Mouse (Mus musculus): ENCODE data around the gene Slc2a12.

Slc2a12 gene

DNA sequence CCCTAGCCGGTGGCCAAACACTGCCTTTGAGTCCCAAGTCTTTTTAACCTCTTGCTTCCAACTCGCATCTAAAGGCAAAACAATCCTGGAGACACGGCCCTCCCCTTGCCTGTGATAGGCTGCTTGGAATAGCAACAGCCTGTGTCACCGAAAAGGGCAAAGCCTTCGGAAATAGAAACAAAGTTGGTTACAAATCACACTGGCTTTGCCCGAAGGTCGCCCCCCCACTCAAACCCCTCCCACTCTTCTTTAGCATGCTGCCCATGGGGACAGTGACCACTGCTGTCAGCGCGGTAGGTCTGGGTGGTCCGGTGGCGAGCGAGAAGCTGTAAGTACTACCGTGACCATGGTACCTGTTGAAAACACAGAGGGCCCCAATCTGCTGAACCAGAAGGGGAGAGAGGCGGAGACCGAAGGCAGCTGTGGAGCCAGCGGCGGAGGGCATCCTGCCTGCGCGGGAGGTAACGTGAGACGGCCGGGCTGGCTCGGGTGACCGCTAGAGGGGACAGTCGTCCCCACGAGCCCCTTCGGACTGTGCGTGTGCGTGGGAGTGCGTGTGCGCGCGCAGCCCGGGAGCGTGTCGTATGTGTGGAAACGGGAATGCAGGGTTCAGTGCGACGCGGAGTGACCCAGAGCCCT is at the start of gene Slc2a12:
Slc2a12 (plus strand) TSS at position 159 of the 639 bp plus-strand sequence.
- peak; percentile 5 for DNase-seq (ENCODE audit: low read depth)

DNA sequence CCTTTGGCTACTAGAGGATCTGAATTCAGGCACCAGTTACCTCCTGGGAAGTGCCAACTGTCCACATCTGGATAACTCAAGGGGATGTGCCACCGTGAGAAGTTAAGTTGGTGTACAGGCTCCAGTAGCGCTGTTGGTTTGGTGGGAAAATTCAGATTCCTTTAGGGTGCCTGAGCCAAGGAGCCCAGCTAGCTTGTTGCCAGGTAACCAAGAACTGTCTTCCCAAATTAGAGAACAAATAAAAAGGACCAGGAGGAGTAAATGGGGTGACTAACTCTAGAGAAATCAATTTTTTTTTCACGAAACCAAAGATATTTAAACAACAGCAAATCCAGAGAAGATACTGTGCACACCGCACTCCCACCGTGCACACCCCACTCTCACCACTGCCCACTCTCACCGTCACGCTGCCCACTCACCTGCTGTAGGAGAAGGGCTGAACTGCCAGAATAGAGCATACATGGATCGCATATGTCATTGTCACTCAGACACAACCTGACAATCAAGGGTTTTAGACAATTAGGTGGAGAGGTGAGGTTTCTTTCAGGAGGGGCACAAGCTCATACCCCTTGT is 45.8 kb upstream of the Slc2a12 start:
- no peak for DNase-seq (ENCODE audit: low read depth)

DNA sequence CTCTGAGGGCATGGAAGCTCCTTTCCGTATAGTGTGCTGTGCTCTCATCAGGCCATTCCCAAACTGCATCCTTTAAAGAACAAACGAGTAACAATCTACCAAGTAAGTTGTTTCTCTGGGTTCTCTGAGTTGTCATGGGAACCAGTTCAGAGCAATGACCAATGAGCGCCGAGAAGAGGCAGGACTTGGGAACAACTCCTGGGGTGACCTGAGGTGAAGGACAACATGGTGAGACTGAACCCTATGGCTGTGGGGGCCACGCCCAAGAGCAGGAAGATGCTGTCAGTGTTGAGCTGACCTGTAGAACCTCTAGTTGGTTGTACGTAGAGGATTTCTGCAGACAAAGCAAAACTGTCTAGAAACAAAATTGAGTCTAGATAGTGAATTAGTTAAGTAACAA is 43.8 kb upstream of the Slc2a12 start:
- DNase-seq (ENCODE audit: low read depth), result no peak

DNA sequence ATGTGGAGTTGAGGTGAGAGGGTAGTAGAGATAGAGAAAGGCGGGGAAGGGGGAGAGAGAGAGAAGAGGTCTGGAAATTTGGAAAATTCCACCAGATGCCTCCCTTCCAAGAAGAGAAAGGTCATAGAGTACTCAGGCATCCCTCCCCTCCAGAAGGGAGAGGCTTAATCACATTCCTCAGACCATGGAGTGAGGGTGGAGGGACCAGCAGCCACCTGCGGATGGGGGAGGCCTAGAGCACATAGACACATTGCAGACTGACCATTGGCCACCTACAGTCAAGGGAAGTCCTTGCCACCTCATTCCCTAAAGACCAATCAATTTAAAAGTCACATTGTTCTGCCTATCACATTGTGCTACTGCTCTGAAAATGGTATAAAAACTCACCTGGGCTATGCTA is 40.0 kb upstream of the Slc2a12 start:
- DNase-seq (ENCODE audit: low read depth), result no peak

DNA sequence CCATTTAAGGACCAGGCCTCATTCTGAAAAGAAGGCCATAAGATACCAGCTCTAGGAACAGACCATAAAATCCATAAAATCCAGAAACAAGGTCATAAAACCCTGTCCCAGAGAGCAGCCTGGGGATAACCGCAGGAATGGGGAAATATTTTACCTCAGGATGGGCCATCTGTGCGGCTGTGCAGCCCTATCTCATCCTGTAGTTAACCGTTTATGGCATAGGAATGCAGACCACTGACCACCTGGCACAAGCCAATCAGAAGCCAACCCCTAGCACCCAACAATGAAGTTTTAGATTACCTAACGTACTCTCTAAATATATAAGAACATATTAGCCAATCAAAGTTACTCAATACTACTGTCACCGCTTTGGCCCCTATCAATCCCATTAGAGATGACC is 36.5 kb upstream of the Slc2a12 start:
- DNase-seq (ENCODE audit: low read depth), result no peak

DNA sequence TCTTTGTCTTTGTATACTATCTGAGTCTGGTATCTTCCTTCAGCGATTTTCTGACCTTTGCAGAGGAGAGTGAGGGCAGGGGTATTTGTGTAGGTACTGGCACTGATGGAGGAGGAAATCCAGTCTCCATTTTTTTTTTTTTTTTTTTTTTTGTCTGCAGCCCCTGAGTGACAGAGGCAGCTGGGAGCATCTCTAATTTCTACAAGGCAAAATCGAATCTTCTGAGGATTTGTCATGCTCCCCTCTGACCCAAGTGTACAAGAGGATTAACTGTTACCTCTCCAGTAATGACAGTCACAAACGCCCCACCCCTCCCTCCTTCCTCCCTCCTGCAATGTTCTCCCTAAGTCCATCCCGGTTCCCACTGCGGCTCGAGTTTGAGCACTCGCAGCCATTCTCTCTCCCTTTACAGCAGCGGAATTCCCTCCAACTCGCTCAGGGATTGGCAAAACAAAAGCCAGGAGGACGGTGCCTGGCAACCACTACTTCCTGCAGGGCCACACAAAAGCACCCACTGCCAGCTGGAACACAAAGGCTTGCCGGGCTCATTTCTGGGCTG is 35.9 kb upstream of the Slc2a12 start:
- no peak for DNase-seq (ENCODE audit: low read depth)

DNA sequence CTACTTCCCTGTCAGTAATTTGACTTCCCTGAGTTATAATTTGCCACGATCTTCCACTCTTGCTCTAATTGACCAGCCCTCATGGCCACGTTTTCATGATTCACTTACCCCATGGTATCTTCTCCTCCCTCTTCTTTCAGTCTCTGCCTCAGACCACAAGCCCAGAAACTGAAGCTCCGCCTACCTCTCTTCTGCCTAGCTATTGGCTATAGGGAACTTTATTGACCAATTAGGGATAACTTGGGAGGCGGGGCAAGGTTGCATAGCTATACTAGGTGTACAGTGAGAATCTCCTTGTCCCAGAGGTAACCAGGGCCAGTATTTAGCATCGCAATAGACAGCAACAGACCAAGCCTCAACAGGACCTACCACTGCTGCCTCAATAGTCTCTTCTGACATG is 31.5 kb upstream of the Slc2a12 start:
- no peak for DNase-seq (ENCODE audit: low read depth)

DNA sequence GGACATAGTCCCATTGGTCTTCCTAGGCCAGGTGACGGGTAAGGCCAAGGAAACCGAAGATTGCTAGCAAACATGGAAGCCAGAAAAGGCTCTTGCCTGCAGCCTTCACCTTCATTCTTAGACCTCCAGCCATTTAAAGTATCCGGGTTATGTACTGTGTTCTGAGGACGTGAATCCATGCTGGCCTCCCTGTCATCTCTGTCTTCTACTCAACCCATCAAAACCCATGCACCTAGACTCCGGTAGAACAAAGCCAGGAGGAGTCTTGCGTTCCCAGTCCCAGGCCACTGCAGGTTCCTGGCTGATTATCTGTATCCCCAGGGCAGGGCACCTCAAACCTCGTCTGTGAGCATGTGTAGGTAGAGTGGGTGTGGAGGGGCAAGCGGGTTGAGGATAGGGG is 30.3 kb upstream of the Slc2a12 start:
- no peak for DNase-seq (ENCODE audit: low read depth)

DNA sequence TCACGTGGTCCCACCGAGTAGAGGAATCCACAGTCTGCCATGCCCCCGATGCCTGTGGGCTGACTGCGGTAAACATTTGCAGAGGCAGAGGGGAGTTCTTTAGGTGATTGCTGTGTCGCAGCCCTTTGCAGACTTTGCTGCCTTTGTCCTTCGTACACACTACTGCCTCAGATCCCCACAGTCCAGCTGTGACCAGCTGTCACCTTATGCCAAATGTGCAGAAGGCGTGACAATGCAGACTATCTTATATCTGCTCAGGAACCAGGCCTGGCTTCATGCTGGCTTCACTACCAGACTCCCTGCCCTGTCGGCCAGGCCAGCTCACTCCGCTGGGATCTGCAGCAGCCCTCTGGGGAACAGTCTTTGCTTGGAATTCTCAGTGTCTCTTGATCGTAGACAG is 29.5 kb upstream of the Slc2a12 start:
- DNase-seq (ENCODE audit: low read depth), result no peak

DNA sequence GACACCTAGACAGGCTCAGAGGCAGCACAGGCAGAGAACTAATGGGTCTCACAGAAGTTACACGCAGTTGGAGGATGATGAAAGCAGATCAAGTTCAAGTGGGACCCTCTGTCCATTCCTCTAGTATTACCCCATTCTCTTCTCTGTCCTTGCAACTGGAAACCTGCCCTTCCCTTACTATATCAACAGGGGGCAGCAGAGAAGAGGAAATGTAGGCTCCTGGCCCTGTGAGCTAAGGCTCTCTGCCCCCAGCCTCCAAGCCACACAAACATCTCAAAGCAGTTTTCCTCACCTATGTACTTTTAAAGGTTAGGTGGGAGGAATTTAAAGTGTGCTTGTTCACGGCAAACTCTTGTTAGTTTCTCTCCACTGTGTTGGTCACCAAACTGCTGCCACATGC is 26.0 kb upstream of the Slc2a12 start:
- DNase-seq (ENCODE audit: low read depth), result peak; percentile 1

DNA sequence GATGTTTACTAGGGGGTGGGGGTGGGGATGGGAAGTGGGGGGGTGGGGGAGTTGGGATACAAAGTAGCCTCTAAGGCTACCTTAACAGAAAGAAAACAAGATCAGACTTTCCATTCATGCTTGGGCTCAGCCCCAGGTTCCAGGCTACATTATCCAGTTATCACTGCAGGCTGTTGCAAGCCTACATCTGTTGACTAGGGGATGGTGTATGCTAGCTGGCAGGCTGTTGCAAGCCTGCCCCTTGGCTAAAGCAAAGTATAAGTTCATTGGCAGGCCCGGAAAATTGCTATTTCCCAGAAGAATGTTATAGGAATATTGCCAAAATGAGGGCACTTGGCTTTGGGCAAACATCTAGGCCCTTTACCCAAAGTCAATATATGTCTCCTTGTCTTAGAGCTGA is 16.0 kb upstream of the Slc2a12 start:
- DNase-seq (ENCODE audit: low read depth), result no peak

DNA sequence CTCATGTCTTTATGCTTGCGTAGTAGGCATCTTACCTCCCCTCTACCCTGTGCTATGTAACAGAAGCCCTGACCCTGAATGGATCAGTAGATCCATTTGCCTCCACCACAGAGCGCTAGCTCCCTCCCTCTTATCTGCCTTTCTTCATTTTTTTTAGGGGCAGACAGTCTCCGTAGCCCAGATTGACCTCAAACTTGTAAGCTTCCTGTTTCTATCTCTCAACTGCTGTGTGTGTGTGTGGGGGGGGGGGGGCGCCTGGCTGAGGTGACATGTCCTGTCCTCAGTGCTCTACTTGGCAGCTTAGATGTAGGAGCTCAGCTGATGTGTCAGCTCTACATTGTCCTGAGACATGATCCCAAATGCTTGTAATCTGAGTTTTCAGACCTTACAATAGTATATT is 13.7 kb upstream of the Slc2a12 start:
- no peak for DNase-seq (ENCODE audit: low read depth)

DNA sequence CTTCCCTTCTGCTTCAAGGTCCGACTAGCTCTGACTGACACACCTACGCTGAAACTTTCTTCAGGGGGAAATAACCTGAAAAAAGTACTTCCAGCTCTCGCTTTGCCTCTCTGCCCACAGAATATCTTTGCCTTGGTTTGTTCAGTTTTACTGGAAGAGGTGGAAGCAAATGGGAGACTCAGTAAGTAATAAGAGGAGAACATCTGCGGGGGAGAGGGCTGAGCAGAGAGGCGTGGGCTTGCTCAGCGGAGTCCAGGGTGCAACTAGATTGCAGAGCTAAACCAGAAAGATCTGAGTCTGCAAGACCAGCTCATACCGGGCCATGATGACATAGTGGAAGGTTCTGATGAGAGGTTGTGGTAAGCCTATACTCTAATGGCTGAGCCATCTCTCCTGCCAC is 13.3 kb upstream of the Slc2a12 start:
- DNase-seq (ENCODE audit: low read depth), result no peak

DNA sequence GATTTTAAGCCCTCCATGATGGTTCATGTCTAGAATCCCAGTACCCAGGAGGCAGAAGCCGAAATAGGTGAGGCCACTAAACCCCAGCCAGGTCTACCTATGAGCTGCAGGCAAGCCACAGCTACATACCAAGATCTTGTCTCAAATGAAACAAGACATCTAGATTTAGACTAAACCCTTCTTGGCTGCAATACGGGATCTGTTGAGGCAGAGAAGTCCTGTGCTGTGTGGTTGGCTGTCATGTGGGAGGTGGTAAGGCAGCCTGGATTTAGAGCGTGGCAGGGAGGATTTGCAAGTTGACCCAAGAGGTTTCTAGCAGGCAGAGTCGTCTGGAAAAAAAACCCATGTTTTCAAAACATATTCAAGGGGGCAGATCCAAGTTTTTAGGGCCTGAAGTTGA is 12.9 kb upstream of the Slc2a12 start:
- no peak for DNase-seq (ENCODE audit: low read depth)

DNA sequence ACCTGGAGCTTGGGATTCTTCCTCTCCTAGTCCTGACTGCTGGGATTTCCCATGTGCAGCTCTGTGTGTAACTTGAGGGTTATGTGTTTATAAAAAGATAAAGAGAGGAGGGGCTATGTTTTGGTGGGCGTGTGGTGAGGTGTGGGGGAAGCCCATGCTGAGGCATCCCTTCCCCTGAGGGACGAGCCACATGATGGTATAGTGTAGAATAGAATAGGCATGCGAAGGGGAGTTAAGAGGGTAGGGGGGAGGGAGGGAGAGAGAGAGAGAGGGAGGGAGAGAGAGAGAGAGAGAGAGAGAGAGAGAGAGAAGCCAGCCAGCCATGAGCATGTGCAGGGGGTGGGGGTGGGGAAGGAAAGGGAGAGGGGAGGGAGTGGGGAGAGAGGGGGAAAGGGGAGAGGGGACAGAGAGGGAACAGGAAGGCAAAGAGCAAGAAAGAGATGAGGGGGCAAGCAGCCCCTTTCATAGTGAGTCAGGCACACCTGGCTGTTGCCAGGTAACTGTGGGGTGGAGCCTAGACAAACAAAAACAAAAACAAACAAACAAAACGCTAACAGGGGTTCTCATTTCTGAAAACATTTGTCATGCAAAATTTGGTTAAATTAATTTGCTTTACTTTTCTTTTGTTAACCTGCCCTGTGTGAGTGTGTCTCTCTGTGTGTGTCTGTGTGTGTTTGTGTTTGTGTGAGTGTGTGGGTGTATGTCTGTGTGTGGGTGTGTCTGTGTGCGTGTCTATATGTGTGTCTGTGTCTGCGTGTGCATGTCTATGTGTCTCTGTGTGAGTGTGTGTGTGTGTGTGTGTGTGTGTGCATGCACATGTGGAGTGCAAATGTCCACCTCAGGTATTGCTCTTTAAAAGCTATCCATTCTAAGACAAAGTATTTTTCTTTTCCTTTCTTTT is 11.2 kb upstream of the Slc2a12 start:
- no peak for DNase-seq (ENCODE audit: low read depth)

DNA sequence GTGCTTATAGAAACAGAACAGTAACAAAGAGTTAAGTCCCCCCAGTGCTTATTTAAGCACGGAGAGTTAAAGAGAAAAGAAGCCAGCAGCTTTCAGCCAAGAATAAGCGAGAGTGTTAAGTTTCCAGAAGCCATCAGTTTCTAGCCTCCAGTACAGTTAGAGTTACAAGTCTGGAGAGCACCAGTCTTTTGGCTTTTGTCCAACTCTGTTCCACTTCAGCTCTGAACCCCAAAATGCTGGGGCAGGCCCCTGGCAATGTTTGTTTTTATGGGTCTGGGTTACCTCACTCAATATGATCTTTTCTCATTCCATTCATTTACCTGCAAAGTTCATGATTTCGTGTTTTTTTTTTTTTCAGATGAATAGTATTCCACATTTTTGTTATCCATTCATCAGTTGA is 7.6 kb upstream of the Slc2a12 start:
- DNase-seq (ENCODE audit: low read depth), result no peak

DNA sequence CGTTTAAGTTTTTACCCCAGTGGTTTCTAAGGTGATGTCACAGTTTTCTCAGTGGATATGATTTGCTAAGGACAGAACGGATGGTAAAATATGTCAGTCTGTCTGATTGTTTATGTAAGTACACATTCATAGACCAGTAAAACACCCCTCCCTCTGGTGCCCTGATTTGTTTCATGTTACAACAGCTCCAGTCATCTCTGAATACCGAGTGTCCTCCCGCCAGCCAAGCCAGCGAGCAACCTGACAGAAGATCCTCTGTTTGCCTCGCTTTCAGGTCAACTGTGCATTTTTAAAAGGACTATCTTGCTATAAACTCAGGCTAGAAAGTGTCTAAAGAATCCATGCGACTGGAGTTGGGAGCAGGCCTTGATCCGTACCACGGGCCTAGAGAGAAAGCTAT is 640 bp upstream of the Slc2a12 start:
- DNase-seq (ENCODE audit: low read depth), result no peak

DNA sequence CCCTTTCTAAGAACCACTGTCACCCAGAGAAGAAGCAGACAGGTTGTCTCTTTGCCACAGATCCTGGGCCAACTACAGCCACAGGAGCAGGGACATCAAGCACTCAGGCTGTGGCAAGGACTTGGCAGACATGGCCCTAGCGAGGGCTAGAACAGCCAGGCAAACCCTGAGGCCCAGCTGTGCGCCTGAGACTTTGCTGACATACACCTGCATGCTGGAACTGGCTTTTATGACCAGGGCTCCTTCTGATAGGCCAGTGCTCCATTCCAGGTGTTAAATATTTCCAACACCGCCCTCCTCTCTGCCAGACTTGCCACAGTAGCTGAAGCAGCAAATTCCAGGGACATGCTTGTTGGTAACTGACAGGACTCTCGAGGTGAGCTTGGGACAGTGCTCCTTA is 3.9 kb downstream of the Slc2a12 start:
- DNase-seq (ENCODE audit: low read depth), result no peak

DNA sequence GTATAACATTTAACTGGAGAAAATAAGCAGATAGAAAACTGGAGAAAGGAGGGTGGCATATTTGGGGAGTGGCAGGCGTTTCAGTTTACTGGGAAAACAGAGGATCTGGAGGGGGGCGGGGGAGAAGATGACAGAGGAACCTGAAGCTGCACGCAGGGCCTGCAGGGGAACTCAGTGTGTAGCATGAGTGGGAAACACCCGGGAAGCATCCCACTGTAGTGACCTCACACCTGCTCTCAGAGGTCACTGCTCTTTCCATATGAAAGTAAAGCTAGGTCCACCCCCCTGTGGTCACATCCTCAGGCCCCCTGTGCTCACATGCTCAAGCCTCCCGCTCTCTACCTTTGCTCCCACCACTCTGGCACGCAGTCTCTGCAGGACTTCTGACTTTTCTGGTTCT is 9.0 kb downstream of the Slc2a12 start:
- DNase-seq (ENCODE audit: low read depth), result no peak

DNA sequence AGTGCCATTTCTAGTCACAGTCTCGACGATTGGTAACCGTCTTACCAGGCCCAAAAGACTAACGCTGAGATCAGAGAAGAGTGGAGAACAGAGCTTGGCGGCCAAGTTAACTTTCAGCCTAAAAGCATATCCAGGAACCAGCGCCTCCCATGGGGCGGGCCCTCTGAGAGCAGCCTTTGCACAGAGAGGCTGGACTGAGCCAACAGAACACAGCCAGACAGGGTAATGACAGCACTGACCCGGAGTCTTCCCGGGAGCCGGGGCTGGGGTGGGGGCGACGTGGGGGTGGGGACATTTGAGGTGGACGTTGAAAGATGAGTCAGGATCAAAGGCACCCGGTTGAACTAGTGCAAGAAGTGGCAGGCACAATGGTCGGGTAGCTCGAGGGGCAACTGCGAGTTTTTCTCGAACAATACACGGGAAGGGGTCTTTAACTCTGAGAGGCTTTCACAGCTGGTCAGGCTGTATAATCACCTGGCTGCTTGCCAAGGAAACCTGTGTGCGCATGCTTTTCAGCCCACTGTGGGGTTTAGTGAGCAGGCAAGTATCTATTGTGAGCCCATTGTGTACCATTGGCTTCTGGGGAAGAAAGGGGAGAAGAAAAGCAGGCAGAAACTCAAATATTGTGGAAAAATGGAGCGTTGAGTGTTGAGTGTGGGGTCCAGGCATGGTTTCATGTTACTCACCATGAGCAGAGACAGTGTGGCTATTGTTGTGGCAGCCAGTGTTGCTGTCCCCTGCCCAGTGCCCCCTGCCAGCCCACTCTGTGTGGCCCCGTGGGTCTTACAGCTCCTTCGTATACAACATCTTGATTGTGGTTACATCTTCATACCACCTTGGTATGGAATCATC is 13.9 kb downstream of the Slc2a12 start:
- DNase-seq (ENCODE audit: low read depth), result no peak

DNA sequence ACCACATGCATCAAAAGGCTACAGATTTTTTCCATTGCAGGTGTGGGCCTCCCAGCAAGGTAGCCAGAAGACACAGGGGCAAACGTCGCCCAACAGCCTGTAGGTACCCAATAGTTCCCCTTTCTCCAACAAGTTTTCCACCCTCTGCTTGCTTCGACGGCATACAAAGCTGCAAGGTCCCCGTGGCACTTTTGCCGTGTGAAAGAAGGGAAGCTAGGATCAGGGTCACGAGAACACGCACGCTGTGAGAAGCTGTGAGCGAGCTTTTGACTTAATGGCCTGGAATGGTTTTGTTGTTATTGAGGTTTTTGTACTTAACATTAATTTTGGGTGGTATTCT is 14.5 kb downstream of the Slc2a12 start:
- DNase-seq (ENCODE audit: low read depth), result no peak

DNA sequence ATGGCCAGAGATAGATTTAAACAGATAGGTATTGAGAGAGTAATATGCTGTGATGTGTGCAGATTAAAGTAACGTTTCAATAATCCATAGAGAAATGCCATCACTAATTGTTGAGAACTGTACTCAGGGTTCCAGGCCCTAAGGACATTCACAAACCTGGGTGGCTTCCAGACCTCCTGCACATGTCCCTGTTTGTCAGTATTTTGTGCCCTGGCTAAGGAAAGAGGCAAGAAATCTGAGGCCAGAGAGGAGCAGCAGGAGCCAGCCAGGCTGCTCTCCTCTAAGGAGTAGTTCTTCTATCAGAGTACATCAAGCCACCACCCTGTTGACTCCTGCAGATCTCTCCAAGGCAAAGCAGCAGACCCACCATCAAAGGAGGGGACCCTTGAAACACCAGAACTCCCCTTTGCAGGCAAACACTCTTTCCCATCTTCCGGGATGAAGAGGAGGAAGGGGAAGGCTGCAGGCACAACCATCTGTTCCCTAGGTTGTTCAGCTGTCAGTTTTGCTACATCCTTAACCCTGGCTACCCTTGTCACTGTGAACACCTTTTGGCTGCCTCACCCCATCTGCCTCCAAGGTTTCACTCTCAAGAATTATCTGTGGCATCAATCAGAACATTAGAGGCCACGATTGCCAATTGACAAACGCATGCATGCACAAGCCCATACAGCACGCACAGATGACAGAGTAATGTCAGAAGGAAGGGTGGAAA is 15.6 kb downstream of the Slc2a12 start:
- DNase-seq (ENCODE audit: low read depth), result no peak
